Mouse (Mus musculus): ENCODE results near the gene Sf3a2. TPM values are rescaled to one million over a fixed set of nuclear protein-coding genes. Genes with fewer than 3 reads are reported as not detected.

Sf3a2 gene
- polyA plus RNA-seq, 1 experiment: 34.5 TPM

DNA sequence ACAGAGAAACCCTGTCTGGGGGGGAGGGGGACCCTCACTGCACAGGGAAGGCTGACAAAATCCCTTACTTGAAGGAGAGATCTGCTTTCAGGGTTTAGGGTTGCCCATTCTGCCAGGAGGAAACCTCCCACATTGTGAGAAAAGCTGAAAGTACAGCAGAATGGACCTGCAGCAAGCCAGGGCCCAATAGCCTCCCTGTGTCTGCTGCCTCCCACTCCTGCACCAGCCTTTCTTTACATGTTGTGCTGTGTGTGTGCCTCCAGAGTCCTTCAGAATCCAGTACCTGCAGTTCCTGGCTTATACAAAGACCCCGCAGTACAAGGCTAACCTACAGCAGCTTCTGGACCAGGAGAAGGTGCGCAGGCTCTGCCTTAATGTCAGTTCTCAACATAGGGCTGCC is 13.7 kb upstream of the Sf3a2 start:
- no peaks in the 10 kb centered on the region for H3K4me1 ChIP-seq (ENCODE audit: control insufficient read depth, insufficient read depth, low read length)
- TF ChIP-seq CTCF (IDR thresholded peaks at IDR 0.05; ENCODE audit: control insufficient read depth, insufficient read depth, low read length) (no peak), POLR2A (IDR thresholded peaks at IDR 0.05; ENCODE audit: borderline replicate concordance, control insufficient read depth, low read depth, low read length) (no peak)
- WGBS: 98% methylated on average over 2 of the region's 2 CpGs
- no peak overlapping the region for H3K27ac ChIP-seq (ENCODE audit: control insufficient read depth, insufficient read depth, low read depth, low read length, poor library complexity)
- H3K4me3 ChIP-seq (replicated peaks; ENCODE audit: control insufficient read depth, low read depth, low read length): no peak overlapping the region

DNA sequence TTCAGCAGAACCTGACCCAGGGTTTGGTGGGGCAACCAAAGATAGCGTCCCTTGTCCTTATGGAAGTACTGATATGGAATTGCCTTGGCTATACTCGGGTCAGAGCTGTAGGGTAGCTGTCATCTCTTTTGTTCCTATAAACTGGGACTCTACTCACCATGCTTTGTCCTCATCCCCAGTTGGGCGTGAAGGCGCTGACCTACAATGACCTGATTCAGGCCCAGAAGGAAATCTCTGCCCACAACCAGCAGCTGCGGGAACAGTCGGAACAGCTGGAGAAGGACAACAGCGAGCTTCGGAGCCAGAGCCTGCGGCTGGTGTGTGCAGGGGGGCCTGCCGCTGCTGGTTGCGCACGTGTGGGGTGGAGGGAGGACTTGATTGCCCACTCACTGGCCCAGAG is 13.1 kb upstream of the Sf3a2 start:
- Histone ChIP-seq H3K4me3 (replicated peaks; ENCODE audit: control insufficient read depth, low read depth, low read length) (no peak overlapping the region), H3K4me1 (ENCODE audit: control insufficient read depth, insufficient read depth, low read length) (no peaks in the 10 kb centered on the region), H3K27ac (ENCODE audit: control insufficient read depth, insufficient read depth, low read depth, low read length, poor library complexity) (no peak overlapping the region)
- 93% methylated on average over 12 of the region's 12 CpGs for WGBS
- TF ChIP-seq CTCF (IDR thresholded peaks at IDR 0.05; ENCODE audit: control insufficient read depth, insufficient read depth, low read length): no peak
- TF ChIP-seq POLR2A (IDR thresholded peaks at IDR 0.05; ENCODE audit: borderline replicate concordance, control insufficient read depth, low read depth, low read length): no peak

DNA sequence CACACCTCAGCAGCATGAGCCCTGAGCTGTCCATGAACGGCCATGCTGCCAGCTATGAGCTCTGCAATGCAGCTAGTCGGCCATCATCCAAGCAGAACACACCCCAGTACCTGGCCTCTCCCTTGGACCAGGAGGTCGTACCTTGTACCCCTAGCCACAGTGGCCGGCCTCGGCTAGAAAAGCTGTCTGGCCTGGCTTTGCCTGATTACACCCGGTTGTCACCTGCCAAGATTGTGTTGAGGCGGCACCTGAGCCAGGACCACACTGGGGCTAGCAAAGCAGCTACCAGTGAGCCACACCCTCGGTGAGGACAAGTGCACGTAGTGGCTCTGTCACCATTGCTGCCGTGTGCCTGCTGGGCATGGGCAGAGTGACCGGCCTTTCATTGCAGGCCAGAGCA is 12.0 kb upstream of the Sf3a2 start:
- no peaks in the 10 kb centered on the region for H3K4me1 ChIP-seq (ENCODE audit: control insufficient read depth, insufficient read depth, low read length)
- 92% methylated on average over 11 of the region's 11 CpGs for WGBS
- H3K4me3 ChIP-seq (replicated peaks; ENCODE audit: control insufficient read depth, low read depth, low read length): no peak overlapping the region
- TF ChIP-seq POLR2A (IDR thresholded peaks at IDR 0.05; ENCODE audit: borderline replicate concordance, control insufficient read depth, low read depth, low read length): no peak
- no peak for TF ChIP-seq CTCF (IDR thresholded peaks at IDR 0.05; ENCODE audit: control insufficient read depth, insufficient read depth, low read length)
- no peak overlapping the region for H3K27ac ChIP-seq (ENCODE audit: control insufficient read depth, insufficient read depth, low read depth, low read length, poor library complexity)

DNA sequence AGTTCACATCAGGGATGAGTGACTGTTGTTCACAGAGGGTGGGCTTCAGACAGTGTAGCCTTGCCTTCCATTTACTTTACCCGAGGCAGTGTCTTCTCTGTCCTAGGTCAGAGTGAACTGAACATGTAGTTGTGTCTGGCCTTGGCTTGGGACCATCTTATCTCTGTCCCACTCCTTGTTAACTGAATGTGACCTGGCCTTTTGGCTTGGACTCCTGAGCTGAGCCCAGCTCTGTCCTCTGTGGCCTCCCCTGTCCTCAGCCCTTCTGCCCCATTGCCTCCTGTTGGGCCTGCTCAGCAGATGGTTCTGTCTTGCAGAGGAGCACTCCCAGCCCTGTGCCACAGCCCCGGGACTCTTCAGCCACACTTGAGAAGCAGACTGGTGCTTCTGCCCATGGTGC is 10.5 kb upstream of the Sf3a2 start:
- H3K27ac ChIP-seq (ENCODE audit: control insufficient read depth, insufficient read depth, low read depth, low read length, poor library complexity): no peak overlapping the region
- 82% methylated on average over 2 of the region's 2 CpGs for WGBS
- no peak overlapping the region for H3K4me3 ChIP-seq (replicated peaks; ENCODE audit: control insufficient read depth, low read depth, low read length)
- no peaks in the 10 kb centered on the region for H3K4me1 ChIP-seq (ENCODE audit: control insufficient read depth, insufficient read depth, low read length)
- TF ChIP-seq POLR2A (IDR thresholded peaks at IDR 0.05; ENCODE audit: borderline replicate concordance, control insufficient read depth, low read depth, low read length): no peak
- no peak for TF ChIP-seq CTCF (IDR thresholded peaks at IDR 0.05; ENCODE audit: control insufficient read depth, insufficient read depth, low read length)

DNA sequence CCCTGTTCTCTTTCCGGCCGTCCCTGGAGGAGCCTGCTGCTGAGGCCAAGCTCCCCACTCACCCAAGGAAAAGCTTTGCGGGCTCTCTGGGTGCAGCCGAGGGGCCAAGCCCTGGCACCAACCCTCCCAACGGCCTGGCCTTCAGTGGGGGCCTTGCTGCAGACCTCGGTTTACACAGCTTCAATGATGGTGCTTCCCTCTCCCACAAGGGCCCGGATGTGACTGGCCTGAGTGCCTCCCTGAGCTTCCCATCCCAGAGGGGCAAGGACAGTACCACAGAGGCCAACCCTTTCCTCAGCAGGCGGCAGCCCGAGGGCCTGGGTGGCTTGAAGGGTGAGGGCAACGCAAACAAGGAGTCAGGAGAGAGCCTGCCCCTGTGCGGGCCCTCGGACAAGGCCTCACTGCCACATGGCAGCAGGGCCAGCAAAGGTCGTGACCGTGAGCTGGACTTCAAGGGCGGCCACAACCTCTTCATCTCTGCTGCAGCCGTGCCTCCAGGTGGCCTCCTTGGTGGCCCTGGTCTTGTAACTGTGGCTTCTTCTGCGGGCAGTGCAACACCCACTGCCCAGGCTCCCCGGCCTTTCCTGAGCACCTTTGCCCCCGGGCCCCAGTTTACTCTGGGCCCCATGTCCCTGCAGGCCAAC is 7.1 kb upstream of the Sf3a2 start:
- H3K4me1 ChIP-seq (ENCODE audit: control insufficient read depth, insufficient read depth, low read length): no peaks in the 10 kb centered on the region
- 90% methylated on average over 19 of the region's 19 CpGs for WGBS
- TF ChIP-seq POLR2A (IDR thresholded peaks at IDR 0.05; ENCODE audit: borderline replicate concordance, control insufficient read depth, low read depth, low read length): no peak
- no peak overlapping the region for H3K4me3 ChIP-seq (replicated peaks; ENCODE audit: control insufficient read depth, low read depth, low read length)
- H3K27ac ChIP-seq (ENCODE audit: control insufficient read depth, insufficient read depth, low read depth, low read length, poor library complexity): no peak overlapping the region

DNA sequence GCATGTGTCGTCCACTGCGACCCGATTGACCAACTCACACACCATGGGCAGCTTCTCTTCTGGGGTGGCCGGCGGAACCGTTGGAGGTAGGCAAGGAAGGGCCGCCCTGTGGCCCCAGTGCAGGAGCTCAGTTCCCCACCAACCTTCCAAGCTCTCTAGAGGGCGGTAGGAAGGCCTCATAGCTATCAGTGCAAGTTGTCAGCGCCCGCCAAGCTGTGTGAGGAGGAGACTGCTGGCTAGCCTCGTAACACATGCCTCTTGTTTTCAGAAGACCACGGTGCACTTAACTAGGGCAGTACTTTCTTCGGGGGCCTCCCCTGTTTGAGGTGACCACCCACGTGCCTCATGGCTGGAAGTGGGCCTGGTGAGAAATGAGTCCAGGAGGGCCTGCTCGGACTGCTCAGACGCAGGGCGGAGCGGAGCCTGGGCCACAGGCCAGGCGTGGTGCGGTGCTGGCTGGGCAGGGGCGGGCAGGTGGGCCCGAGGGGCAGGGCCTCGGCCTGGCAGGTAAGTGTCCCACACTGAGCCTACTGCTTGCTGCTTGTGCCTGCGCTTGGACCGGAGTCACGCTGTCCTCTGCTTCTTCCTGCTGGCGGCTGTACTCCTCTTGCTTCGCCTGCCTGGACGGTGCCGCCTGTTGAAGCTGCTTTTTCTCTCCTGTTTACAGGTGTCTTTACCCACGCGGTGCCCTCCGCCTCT is 6.4 kb upstream of the Sf3a2 start:
- WGBS: 55% methylated on average over 33 of the region's 33 CpGs
- TF ChIP-seq POLR2A (IDR thresholded peaks at IDR 0.05; ENCODE audit: borderline replicate concordance, control insufficient read depth, low read depth, low read length) (no peak), CTCF (IDR thresholded peaks at IDR 0.05; ENCODE audit: control insufficient read depth, insufficient read depth, low read length) (no peak)
- H3K27ac ChIP-seq (ENCODE audit: control insufficient read depth, insufficient read depth, low read depth, low read length, poor library complexity): no peak overlapping the region
- no peaks in the 10 kb centered on the region for H3K4me1 ChIP-seq (ENCODE audit: control insufficient read depth, insufficient read depth, low read length)
- no peak overlapping the region for H3K4me3 ChIP-seq (replicated peaks; ENCODE audit: control insufficient read depth, low read depth, low read length)

DNA sequence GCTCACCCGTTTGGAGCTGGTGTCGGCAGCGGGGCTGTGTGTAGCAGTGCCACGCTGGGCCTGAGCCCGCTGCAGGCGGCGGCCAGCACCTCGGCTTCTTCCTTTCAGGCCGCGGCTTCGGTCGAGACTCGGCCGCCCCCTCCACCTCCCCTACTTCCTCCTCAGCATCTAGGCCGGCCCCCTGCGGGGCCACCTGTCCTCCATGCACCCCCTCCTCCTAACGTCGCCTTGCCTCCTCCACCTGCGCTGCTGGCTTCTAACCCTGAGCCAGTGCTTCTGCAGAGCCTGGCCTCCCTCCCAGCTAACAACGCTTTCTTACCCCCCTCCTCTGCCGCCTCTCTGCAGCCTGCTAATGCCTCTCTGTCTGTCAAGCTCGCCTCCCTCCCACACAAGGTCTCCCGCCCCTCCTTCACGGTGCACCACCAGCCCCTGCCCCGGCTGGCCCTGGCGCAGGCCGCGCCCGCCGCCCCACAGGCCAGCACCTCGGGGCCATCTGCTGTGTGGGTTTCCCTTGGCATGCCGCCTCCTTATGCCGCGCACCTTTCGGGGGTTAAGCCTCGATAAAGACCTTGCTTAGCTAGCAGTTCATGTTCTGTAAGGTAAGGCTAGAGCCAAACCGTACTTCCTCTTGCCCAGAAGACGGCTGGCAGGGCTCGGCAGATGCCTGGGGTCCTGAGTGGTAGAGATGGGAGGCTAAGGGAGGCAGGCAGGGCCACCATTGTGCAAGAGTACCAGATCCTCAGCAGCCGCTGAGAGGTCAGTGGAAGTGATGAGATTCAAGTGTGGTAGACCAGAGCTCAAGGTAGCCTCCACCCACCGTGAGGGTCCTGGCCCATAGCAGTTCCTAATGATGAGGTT is 5.6 kb upstream of the Sf3a2 start:
- WGBS: 25% methylated on average over 41 of the region's 41 CpGs
- Histone ChIP-seq H3K4me1 (ENCODE audit: control insufficient read depth, insufficient read depth, low read length) (no peaks in the 10 kb centered on the region), H3K4me3 (replicated peaks; ENCODE audit: control insufficient read depth, low read depth, low read length) (no peak overlapping the region), H3K27ac (ENCODE audit: control insufficient read depth, insufficient read depth, low read depth, low read length, poor library complexity) (peak overlapping the region; percentile 17; the same call in 1 of the 2 replicates)
- TF ChIP-seq POLR2A (IDR thresholded peaks at IDR 0.05; ENCODE audit: borderline replicate concordance, control insufficient read depth, low read depth, low read length): no peak
- no peak for TF ChIP-seq CTCF (IDR thresholded peaks at IDR 0.05; ENCODE audit: control insufficient read depth, insufficient read depth, low read length)

Data from bone marrow, adult 2 months (tissue).